Mouse (Mus musculus) gastrocnemius, adult 8-10 months (tissue): ENCODE results near the gene Prr23a1. TPM values are rescaled to one million over a fixed set of nuclear protein-coding genes. Genes with fewer than 3 reads are reported as not detected.
"Not testable (repeated sequence)": the region's sequence is repeated elsewhere in the genome, so short reads cannot be mapped to it uniquely, and the experiment has no call there.

Experiments
- DNase-seq, 2 experiments: peaks; one replicate each; pipeline ENCODE4 v3.0.0; 2022; ENCODE audit warnings: low spot score in 2 of 2
- total RNA-seq, 4 experiments: library from RNA; stranded (reverse); gene quantifications; 2 replicates each; pipeline ENCODE4 v1.2.4; 2022

Prr23a1 gene
- total RNA-seq, result not detected

DNA sequence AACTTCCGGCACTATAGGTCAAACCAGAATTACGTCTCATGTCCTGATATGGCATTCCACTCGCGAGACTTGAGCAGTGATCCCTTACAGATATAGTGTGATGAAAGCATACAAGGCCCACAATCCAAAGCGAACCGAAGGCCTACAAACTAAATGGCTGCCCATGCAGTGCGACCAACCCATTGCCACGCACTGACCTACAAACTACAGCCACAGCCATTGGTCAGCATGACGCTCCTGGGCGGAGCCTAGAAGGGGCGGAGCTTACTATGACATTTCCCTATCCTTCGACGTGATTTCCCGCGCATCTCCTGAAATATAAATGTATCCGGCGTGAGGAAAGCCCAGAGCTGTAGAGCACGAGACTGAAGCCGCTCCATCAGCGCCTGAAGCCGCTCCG is at the start of gene Prr23a1:
Prr23a1 (plus strand) TSS at position 387 of the 400 bp plus-strand sequence.
- no peak for DNase-seq

DNA sequence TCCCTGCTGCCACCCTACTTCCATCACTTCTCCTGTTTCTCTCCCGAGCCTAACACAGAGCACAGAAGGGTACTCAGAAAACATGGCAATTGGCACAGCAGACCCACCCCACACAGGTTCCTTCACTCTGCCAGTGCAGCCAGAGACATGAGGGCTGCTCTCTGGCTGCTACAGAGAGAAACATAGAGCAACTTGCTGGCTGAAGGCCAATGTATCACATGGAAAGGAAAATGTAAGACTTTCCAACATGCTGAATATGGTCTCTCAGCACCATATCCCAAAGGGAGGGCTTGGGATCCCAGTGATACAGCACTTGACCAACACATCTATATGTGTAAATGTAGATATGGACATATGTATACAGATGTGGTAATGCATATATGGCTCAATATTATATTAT is 43.3 kb upstream of the Prr23a1 start:
- DNase-seq, result no peak

DNA sequence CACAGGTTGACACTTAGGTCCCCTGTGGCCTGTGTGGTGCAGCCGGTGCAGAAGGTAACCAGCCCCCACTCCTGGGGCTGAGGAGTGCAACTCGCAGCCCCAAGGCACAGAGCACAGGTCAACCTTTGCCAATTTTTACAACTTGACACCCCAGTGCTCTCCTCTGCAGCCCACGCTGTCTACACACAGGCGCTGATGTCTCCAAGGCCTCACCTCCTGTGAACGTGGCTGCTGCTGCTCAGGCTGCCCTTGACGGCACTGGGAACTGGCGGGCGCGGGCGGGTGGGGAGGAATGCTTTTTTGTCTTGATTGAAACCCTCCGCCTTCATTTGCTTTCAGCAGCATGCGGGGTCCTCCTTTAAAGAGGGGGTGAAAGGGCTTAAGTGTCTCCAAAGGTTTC is 38.3 kb upstream of the Prr23a1 start:
- DNase-seq, result no peak

DNA sequence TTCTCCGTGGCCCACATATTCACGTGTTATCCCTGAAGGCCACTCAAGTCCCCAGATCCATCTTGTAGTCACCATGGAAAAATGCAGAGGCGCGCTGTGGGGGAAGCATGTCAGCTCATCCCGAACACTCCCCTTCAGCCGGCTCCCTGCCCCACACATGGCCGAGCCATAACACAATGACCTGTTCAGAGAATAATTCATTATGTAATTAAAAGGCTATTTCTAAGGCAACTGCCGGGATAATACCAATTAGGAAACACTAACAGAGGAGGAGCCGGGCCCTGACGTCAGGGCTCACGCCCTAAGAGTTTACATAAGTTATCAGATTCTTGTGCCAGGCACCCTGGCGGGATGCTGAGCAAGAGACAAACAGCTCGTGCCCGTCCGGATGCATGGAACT is 36.8 kb upstream of the Prr23a1 start:
- DNase-seq, result no peak

DNA sequence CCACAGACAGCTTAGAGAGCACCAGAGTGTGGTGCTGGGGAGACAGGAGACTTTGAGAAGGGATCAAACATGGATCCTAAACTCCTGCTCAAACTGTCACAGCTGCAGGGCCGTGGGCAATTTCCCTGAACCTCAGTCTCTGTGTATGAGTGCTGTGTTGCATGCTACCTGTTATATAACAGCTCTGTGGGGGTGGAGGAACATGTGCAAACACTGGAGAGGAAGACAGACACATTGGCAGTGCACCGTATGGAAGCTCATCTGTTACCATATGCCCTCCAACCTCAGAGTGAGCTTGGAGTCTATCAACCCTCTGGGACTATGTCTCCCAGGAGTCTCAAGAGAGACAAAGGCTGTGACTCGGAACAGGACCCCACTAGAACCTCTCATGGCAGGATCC is 36.4 kb upstream of the Prr23a1 start:
- no peak for DNase-seq

DNA sequence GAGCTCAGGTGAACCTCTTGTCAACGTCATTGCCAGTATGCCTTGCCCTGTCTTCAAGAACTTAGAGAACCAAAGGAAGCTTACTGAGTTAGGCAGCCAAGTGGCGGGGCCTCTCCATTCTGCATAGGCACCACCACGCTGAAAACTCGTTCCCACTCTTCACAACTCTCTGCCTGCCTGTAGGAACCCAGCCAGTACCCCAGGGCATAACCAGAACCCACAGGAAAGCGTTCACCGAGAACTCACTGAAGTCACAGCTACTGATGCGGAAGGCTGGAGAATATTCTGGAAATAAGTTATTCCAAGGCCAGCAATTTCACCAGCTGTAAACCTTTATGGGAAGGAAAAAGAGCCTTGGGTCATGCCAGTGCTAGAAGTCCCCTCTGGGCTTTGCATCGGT is 34.7 kb upstream of the Prr23a1 start:
- no peak for DNase-seq

DNA sequence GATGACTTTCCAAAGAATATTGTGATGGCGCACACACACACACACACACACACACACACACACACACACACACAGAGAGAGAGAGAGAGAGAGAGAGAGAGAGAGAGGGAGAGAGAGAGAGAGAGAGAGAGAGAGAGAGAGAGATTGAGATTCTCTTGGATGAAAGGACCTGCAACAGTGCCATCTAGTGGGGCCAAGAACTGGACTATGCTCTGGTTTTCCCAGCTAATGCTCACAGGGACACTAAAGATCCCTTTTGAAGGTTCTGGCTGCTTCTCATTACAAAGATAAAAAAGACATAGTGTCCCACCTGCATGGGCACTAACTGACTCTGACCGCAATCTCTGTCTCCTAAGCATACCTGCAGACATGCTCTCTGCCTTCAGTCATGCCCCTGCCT is 32.8 kb upstream of the Prr23a1 start:
- not testable (repeated sequence) for DNase-seq

DNA sequence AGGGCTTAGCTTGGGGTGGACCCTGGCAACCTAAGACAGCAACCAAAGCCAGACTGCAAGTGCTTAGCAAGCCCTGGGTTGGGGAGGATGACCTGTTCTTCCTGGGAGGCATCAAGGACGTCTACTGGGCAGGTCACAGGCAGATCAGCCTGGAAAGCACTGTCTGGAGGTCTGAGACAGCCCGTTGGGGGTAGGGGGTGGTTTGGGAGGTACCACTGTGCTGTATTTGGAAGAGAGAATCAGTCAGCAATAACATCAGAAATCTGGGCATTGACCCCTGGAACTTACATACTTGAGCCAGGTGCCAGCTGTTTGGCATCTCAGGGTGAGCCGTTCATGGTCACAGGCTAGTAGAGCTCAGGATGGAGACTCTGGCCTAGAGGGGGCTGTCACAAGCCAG is 26.2 kb upstream of the Prr23a1 start:
- no peak for DNase-seq

DNA sequence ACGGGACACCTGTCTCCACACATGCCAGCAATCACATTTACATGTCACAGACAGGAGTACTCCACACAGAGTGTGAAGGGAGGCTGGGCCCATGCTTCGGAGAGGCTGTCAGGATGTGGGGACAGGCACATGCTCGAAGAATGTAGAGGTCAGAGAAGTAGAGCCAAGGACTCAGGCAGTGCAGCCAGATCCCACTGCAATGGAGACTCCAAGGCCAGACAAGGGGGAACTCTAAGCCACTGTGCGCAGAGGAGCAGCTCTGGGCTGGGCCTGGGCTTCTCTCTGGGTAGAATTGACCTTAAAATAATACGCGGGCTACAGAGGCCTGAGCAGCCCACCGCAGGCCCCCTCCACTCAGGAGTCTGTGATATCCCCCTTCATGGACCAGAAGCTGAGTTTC is 24.7 kb upstream of the Prr23a1 start:
- no peak for DNase-seq

DNA sequence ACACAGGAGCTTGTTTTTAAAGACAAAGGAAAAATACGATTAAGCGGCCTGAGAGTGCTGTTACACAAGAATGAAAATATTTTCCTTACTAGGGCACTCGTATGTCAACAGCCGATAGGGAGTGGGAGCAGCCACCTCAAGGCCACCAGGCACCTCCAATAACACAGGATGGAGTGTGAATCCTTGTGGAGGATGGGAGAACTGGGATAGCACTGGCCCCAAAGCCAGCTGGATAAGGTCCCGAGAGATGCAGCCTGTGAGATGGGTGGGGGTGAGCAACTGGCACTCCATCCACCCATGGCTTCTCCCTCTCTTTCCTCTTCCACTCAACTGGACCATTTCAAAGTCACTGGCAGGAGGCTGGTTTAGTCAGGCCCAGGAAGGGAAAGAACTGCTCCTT is 23.3 kb upstream of the Prr23a1 start:
- no peak for DNase-seq

DNA sequence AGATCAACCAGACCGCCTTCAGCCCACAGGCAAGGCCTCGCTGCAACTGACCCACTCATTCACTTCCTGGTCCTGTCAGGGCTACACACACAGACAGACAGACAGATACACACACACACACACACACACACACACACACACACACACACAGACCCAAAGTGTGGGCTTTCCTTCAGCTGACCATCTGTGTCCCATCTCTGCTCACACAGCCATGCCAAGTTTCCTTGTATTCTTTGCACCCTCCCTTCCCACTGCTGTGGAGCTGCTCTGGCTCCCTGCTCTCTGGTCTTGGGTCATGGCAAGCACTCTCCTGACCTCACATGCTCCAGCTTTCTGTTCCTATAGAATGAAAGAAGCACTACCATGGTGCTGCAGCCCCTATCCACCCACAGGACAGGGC is 22.8 kb upstream of the Prr23a1 start:
- no peak for DNase-seq

DNA sequence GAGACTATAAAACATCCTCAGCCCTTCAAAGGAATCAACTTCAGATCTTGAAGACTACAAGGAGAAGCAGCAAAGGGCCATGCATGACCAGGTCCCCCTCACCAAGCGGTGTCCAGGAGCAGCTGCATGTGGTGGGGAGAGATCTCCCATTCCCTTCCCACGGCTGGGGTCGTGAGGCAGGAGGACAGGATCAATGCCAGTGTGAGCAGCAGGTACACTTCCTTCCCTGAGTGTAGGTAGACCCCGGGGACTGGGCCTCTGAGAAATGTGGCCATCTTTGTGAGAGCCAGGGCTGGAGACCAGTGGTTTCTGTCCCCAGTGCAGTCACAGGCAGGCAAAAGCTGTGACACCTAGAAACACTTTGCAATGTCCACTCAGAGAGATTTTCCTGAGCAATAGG is 21.8 kb upstream of the Prr23a1 start:
- DNase-seq, result no peak

DNA sequence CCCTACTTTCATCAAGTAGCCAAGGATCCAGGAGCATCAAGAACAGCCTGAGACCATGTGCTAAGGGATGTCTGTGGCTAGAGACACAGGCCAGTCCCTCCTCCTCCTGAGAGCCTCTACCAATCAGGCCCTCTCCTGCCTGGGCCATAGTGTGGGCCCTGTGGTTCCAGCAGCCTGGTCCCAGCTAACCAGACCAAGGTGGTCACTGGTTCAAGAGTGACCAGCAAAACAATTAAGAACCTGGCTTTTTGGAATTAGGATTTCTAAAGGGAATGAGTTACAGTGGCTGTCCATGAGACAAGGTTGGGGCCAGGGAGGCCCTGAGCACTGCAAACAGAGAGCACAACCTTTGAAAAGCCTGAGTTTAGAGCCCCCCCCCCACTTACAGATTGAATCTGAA is 21.2 kb upstream of the Prr23a1 start:
- DNase-seq, result no peak

DNA sequence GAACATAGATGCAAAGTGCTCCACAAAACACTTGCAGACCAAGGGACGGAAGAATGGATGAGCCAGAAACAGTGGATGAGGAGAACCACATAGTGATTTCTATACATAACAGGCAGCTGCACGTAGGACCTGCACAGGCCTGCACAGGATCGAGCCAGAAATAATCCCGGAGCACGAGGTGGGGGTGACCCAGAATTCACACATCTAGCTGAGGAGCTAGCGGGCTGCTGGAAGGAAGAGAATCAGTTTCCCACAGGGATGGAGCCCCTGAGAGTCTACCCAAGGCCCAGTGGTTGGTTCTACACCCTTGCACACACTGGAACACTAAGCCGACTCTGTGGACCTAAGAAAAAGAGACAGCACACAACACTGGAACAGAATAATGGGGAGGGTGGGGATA is 18.5 kb upstream of the Prr23a1 start:
- DNase-seq, result no peak

DNA sequence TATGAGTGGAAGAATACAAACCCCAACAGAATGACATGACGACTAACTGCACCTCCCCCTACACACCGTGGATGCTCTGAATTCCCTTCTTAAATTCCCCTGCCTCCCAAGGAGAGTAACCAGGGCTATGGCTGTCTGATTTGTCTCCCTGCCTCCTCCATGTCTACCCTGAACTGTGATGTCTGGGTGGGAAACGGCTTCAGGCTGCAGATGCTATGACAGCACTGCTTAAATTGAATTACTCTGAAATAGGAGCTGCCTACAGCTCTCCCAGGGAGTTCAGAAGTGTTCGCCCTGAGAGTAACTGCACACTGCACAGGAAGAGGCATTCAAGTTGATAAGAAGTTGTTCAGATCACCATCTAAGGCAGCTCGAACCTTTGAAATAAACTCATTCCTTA is 12.8 kb upstream of the Prr23a1 start:
- DNase-seq, result no peak

DNA sequence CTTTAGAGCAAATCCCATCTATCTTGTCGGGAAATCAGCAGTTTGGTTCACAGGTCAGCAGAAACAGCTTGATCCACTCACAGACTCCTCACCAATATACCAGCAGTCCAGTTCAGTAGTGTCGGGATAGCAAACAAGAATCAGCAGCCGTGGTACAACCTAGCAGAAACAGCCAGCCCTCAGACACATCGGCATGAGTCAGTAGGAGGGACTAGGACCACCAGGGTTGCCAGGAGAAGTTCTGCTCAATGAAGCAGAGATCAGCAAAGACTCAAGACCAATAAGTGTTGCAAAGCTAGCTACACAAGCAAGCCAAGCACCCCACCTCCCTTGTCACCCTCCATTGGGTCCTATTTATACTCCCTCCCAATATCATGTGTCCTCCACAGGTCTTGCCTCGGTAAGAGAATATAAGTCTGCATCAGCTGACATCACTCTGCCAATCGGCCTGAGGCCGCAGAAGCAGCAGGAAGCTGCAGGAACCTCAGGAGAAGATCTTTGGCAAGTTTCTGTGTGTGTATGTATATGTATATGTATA is 4.7 kb upstream of the Prr23a1 start:
- DNase-seq, result no peak

DNA sequence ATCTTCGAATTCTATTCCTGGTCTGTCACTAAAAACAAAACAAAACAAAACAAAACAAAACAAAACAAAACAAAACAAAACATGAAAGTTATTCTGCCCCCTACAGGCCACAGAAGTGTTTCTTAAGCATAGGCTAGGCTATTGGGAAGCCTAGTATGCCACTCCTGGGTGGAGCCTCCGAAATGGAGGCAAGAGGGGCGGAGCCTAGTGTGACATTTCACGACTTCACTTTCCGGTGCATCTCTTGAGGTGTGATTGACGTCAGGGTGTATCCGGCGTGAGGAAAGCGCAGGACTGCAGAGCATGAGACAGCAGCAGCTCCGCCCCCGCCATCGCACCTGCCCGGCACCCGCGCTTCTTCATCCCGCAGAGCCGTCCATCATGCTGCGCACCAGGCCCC is 13.9 kb downstream of the Prr23a1 start, which contains the start of gene Prr23a2:
Prr23a2 (plus strand) TSS at position 285 of the 400 bp plus-strand sequence.
- no peak for DNase-seq

DNA sequence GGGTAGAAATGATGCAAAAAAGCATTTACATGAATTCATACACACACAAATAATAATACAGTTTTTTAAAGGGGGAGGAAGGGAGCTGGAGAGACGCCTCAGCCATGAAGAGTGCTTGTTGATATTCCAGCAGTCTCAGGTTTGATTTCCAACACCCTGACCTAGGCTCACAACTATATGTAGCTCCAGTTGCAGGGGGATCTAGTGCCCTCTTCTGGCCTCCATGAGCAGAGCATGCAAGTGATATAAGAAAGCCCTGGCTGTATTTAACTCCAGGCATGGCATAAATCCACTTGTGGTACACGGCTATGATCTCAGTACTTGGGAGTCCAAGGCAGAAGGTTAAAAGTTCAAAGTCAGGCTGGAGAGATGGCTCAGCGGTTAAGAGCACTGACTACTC is 21.2 kb downstream of the Prr23a1 start:
- DNase-seq, result no peak

DNA sequence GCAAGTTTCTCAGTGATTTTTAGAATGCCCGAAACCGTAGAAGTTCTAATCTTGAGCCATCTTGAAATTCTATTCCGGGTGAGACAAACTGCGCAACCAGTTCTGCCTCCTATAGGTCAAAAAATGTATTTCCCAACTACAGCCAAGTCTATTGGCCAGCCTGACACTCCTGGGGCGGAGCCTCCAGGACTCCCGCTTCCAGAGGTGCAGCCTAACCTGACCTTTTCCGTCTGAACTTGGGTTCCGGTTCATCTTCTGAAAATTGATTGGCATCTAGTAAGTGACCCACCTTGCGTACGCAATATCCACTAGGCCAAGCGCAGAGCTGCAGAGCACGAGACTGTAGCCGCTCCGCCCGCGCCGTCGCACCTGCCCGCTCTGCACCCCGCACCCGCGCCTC is 22.3 kb downstream of the Prr23a1 start, which contains the start of gene Prr23a3:
Prr23a3 (plus strand) TSS at position 197 of the 400 bp plus-strand sequence.
- no peak for DNase-seq

Other genes starting within 250 kb of the Prr23a1 start
- 10 to 100 TPM; 20.6 to 21.4 (median 21.0) TPM for gene Mrps22, start 240.8 kb upstream of the Prr23a1 start, total RNA-seq
- gene Prr23a2, start 14.0 kb downstream of the Prr23a1 start, total RNA-seq, result not detected
- gene Prr23a3, start 22.3 kb downstream of the Prr23a1 start, total RNA-seq, result not detected
- not detected for gene 7420426K07Rik, start 60.6 kb downstream of the Prr23a1 start, total RNA-seq
- not detected for gene Foxl2, start 112.8 kb downstream of the Prr23a1 start, total RNA-seq
- 1 to 10 TPM in 2 of 4 experiments, under 1 TPM in 2; 0.82 to 2.5 (median 1.4) TPM for gene Faim, start 143.9 kb downstream of the Prr23a1 start, total RNA-seq
- not detected for gene Gm1123, start 193.2 kb downstream of the Prr23a1 start, total RNA-seq